Mouse (Mus musculus) stomach, postnatal 0 days (tissue): ENCODE data around the gene Vps26c.
"Not testable (repeated sequence)": the region's sequence is repeated elsewhere in the genome, so short reads cannot be mapped to it uniquely, and the experiment has no call there.

Source experiments
- CTCF ChIP-seq: IDR thresholded peaks from 2 replicates; pipeline ENCODE4 v1.5.1; 2016; ENCODE audit warnings: antibody characterized with exemption, low read depth, mild to moderate bottlenecking, moderate library complexity
- EP300 ChIP-seq: optimal IDR thresholded peaks from 2 replicates; pipeline ENCODE3; 2016; ENCODE audit warnings: antibody characterized with exemption

- not testable (repeated sequence) for TF ChIP-seq CTCF, EP300
Measured at GRCm38 (mm10) chr16:94497176-94497575, 29.5 kb downstream of the Vps26c start.
